Mouse (Mus musculus) spleen, adult 2 months (tissue): ENCODE measurements around the gene Slc2a10.
"Not testable (repeated sequence)": the region's sequence is repeated elsewhere in the genome, so short reads cannot be mapped to it uniquely, and the experiment has no call there.

ENCODE experiments used
- CTCF ChIP-seq: fragments of 200-500 bp; IDR thresholded peaks from 2 replicates; pipeline ENCODE4 v1.5.1; 2011; ENCODE audit warnings: mild to moderate bottlenecking, inconsistent platforms; ENCODE audit not compliant: insufficient read depth, insufficient read length, insufficient replicate concordance; ENCODE audit errors: extremely low read depth
- POLR2A ChIP-seq: fragments of 200-500 bp; IDR thresholded peaks from 2 replicates; pipeline ENCODE4 v1.6.1; 2011; ENCODE audit warnings: low read depth, low read length, inconsistent platforms

DNA sequence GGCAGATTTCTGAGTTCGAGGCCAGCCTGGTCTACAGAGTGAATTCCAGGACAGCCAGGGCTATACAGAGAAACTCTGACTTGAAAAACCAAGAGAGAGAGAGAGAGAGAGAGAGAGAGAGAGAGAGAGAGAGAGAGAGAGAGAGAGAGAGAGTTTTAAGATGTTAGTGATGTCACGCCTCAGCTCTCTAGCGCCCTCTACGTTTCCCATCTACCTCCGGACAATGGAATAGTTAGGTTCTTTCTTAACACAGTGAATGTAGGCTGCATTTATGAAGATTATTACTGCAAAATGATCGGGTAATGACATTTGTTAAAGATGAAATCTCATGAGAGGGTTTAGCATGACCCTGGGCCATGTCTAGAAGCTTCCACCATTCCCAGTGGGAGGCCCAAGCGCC lies 46.8 kb downstream of the Slc2a10 start:
- TF ChIP-seq CTCF, result peak; percentile 5; the same call in 1 of the 2 replicates
- TF ChIP-seq POLR2A, result not testable (repeated sequence)
